Mouse (Mus musculus) embryo, embryonic 10.5 days (tissue): ENCODE results near the gene Sntb2.
"Not testable (repeated sequence)": the region's sequence is repeated elsewhere in the genome, so short reads cannot be mapped to it uniquely, and the experiment has no call there.

Experiments used
- DNase-seq: peaks from one replicate; pipeline ENCODE4 v3.0.0-alpha.2; 2015; ENCODE audit warnings: low spot score

Gene Sntb2

GRCm38 (mm10) chr8:106935324-106935869 is at the start of gene Sntb2:
Gene Sntb2 (plus strand): TSS chr8:106935750.
- peak; percentile 97 for DNase-seq

- DNase-seq: peak; percentile 89
Measured at GRCm38 (mm10) chr8:106887336-106888189, 48.0 kb upstream of the Sntb2 start.

- no peak for DNase-seq
Measured at GRCm38 (mm10) chr8:106888803-106889202, 46.7 kb upstream of the Sntb2 start.

- DNase-seq: peak; percentile 78
Measured at GRCm38 (mm10) chr8:106892210-106892805, 43.2 kb upstream of the Sntb2 start.

- DNase-seq: peak; percentile 70
Measured at GRCm38 (mm10) chr8:106892806-106893451, 42.6 kb upstream of the Sntb2 start.

GRCm38 (mm10) chr8:106893481-106894156 is 41.9 kb upstream of the Sntb2 start, which contains the start of gene Utp4:
Gene Utp4 (plus strand): TSS chr8:106893636.
- DNase-seq: peak; percentile 88

GRCm38 (mm10) chr8:106899473-106899872 is 36.1 kb upstream of the Sntb2 start:
- DNase-seq: no peak

- DNase-seq: peak; percentile 73
Measured at GRCm38 (mm10) chr8:106905727-106906480, 29.6 kb upstream of the Sntb2 start.

- DNase-seq: no peak
Measured at GRCm38 (mm10) chr8:106906635-106907034, 28.9 kb upstream of the Sntb2 start.

GRCm38 (mm10) chr8:106907450-106907849 is 28.1 kb upstream of the Sntb2 start:
- DNase-seq: no peak

GRCm38 (mm10) chr8:106908291-106908690 is 27.3 kb upstream of the Sntb2 start:
- DNase-seq: no peak

- no peak for DNase-seq
Measured at GRCm38 (mm10) chr8:106913631-106914030, 21.9 kb upstream of the Sntb2 start.

GRCm38 (mm10) chr8:106919721-106920394 is 15.7 kb upstream of the Sntb2 start:
- no peak for DNase-seq

GRCm38 (mm10) chr8:106920395-106920741 is 15.2 kb upstream of the Sntb2 start:
- no peak for DNase-seq

- DNase-seq: no peak
Measured at GRCm38 (mm10) chr8:106924057-106924456, 11.5 kb upstream of the Sntb2 start.

- DNase-seq: no peak
Measured at GRCm38 (mm10) chr8:106924904-106925349, 10.6 kb upstream of the Sntb2 start.

- DNase-seq: no peak
Measured at GRCm38 (mm10) chr8:106925446-106925845, 10.1 kb upstream of the Sntb2 start.

- DNase-seq: peak; percentile 54
Measured at GRCm38 (mm10) chr8:106927247-106927646, 8.3 kb upstream of the Sntb2 start.

GRCm38 (mm10) chr8:106928182-106928581 is 7.4 kb upstream of the Sntb2 start:
- not testable (repeated sequence) for DNase-seq

GRCm38 (mm10) chr8:106929155-106929913 is 6.2 kb upstream of the Sntb2 start:
- peak; percentile 59 for DNase-seq
